ENCODE assay signal across 8 mouse cellular contexts in genomic region chr19:6331719-6332516, GRCm38 (mm10). TPM values are rescaled to one million over a fixed set of nuclear protein-coding genes. Genes with fewer than 3 reads are reported as not detected.
DNase-seq lines count a peak whose midpoint lies in the region; ATAC-seq and TF ChIP-seq lines count a peak whose summit lies in the region.

No protein-coding gene starts in this region.

- H3K4me1 ChIP-seq in forebrain, embryonic 14.5 days (ENCODE audit: control insufficient read depth, insufficient read depth, low read length) = peaks cover 13% of the 10 kb centered on the region
- H3K4me1 ChIP-seq in hindbrain, postnatal 0 days (ENCODE audit: insufficient read depth, low read length) = peaks cover 5% of the 10 kb centered on the region
- H3K4me1 ChIP-seq in liver, embryonic 12.5 days = peaks cover 43% of the 10 kb centered on the region

- peak overlapping the region; percentile 43; the same call in 1 of the 2 replicates for H3K9ac ChIP-seq in forebrain, embryonic 14.5 days (ENCODE audit: low read length)
- no peak overlapping the region for H3K9ac ChIP-seq in hindbrain, postnatal 0 days (replicated peaks; ENCODE audit: low read length)
- H3K9ac ChIP-seq in liver, embryonic 12.5 days = peak overlapping the region; percentile 60

- no peaks in the 10 kb centered on the region for H3K27me3 ChIP-seq in forebrain, embryonic 14.5 days (replicated peaks; ENCODE audit: control insufficient read depth, insufficient read depth, low read length)
- H3K27me3 ChIP-seq in hindbrain, postnatal 0 days (ENCODE audit: insufficient read depth, low read length) = no peaks in the 10 kb centered on the region
- H3K27me3 ChIP-seq in liver, embryonic 12.5 days (replicated peaks) = no peaks in the 10 kb centered on the region

- peaks cover under 1% of the 10 kb centered on the region; the same call in 1 of the 2 replicates for H3K36me3 ChIP-seq in forebrain, embryonic 14.5 days (ENCODE audit: control insufficient read depth, insufficient read depth, low read length)
- H3K36me3 ChIP-seq in hindbrain, postnatal 0 days (ENCODE audit: insufficient read depth, low read length) = no peaks in the 10 kb centered on the region; the same call in 1 of the 2 replicates
- peaks cover 4% of the 10 kb centered on the region for H3K36me3 ChIP-seq in liver, embryonic 12.5 days

- WGBS in forebrain, embryonic 14.5 days = 22% methylated on average over 13 of the region's 13 CpGs
- WGBS in hindbrain, postnatal 0 days = 20% methylated on average over 13 of the region's 13 CpGs
- WGBS in liver, embryonic 12.5 days (ENCODE audit: insufficient replicate concordance) = 21% methylated on average over 13 of the region's 13 CpGs

- intact Hi-C loops in left cerebral cortex, postnatal 10 days (cut with DNase I) = loop anchor here (5.0 kb wide), 1 partner anchor 65 kb away; no protein-coding TSS in a partner anchor

- TF ChIP-seq CTCF in hindbrain, postnatal 0 days (IDR thresholded peaks at IDR 0.05; ENCODE audit: low read depth) = peak; percentile 96

- no peaks in the 10 kb centered on the region for H3K9me3 ChIP-seq in forebrain, embryonic 14.5 days (replicated peaks; ENCODE audit: control insufficient read depth, low read length)
- no peaks in the 10 kb centered on the region for H3K9me3 ChIP-seq in hindbrain, postnatal 0 days (ENCODE audit: low read length)
- H3K9me3 ChIP-seq in liver, embryonic 12.5 days (replicated peaks) = no peaks in the 10 kb centered on the region

- no peak overlapping the region for H3K4me3 ChIP-seq in forebrain, embryonic 14.5 days (ENCODE audit: low read depth, low read length)
- H3K4me3 ChIP-seq in hindbrain, postnatal 0 days (ENCODE audit: low read length) = no peak overlapping the region
- peak overlapping the region; percentile 25 for H3K4me3 ChIP-seq in liver, embryonic 12.5 days

- peak; percentile 48 to 69 for DNase-seq in left cerebral cortex, postnatal 10 days (ENCODE audit: extremely low spot score in 1 of 2, low spot score in 2 of 2)
- no peak for DNase-seq in left cerebral cortex, adult 9 months (ENCODE audit: low spot score in 2 of 2)
- DNase-seq in brain, adult 2 months (ENCODE audit: low read depth, low spot score) = peak; percentile 90
- peak; percentile 86 for DNase-seq in forebrain, embryonic 14.5 days (ENCODE audit: low spot score)
- peak; percentile 89 for DNase-seq in hindbrain, postnatal 0 days (ENCODE audit: low spot score)
- peak; percentile 88 for DNase-seq in naive thymus-derived CD4-positive, alpha-beta T cell, adult 2 months (ENCODE audit: low read depth)
- DNase-seq in thymus, postnatal 25 days = peak; percentile 66

- no peak for ATAC-seq in forebrain, embryonic 14.5 days
- no peak for ATAC-seq in hindbrain, postnatal 0 days
- ATAC-seq in liver, embryonic 12.5 days = no peak

- H3K4me2 ChIP-seq in forebrain, embryonic 14.5 days (ENCODE audit: low read length) = peak overlapping the region; percentile 28; the same call in 1 of the 2 replicates
- peak overlapping the region; percentile 25 for H3K4me2 ChIP-seq in hindbrain, postnatal 0 days (ENCODE audit: low read depth, low read length)
- H3K4me2 ChIP-seq in liver, embryonic 12.5 days = peak overlapping the region; percentile 57

- H3K27ac ChIP-seq in forebrain, embryonic 14.5 days (ENCODE audit: low read depth, low read length) = no peak overlapping the region
- H3K27ac ChIP-seq in hindbrain, postnatal 0 days = no peak overlapping the region
- no peak overlapping the region; the same call in 1 of the 2 replicates for H3K27ac ChIP-seq in liver, embryonic 12.5 days

RNA-seq across cellular contexts. Expression of gene Men1, which starts 2.9 kb away (rescaled TPM):
- total RNA-seq in left cerebral cortex, postnatal 10 days (2021) = 10 to 100 TPM; 65.8 to 66.4 TPM
- polyA plus RNA-seq in forebrain, embryonic 14.5 days (2014; fragmentation: Nextera tagmentation; extraction: Ambion mirVana) = 47.7 and 61.6 TPM in 2 replicates
- total RNA-seq in hindbrain, postnatal 0 days (2014; rRNA removed) = 69.6 and 93.4 TPM in 2 replicates
- polyA plus RNA-seq in hindbrain, postnatal 0 days (2015; fragmentation: Nextera tagmentation; extraction: Ambion mirVana) = 57.8 and 59.5 TPM in 2 replicates
- polyA plus RNA-seq in liver, embryonic 12.5 days (2016; fragmentation: Nextera tagmentation; extraction: Ambion mirVana) = 48.6 and 49.4 TPM in 2 replicates

RNA-seq across cellular contexts. Expression of gene Map4k2, which starts 9.0 kb away (rescaled TPM):
- 10 to 100 TPM; 72.1 to 80.9 TPM for total RNA-seq in left cerebral cortex, postnatal 10 days (2021)
- 6.2 and 11.2 TPM in 2 replicates for polyA plus RNA-seq in forebrain, embryonic 14.5 days (2014; fragmentation: Nextera tagmentation; extraction: Ambion mirVana)
- total RNA-seq in hindbrain, postnatal 0 days (2014; rRNA removed) = 102 TPM in 2 replicates
- polyA plus RNA-seq in hindbrain, postnatal 0 days (2015; fragmentation: Nextera tagmentation; extraction: Ambion mirVana) = 18.6 and 21.4 TPM in 2 replicates
- 9.2 and 9.3 TPM in 2 replicates for polyA plus RNA-seq in liver, embryonic 12.5 days (2016; fragmentation: Nextera tagmentation; extraction: Ambion mirVana)

RNA-seq across cellular contexts. Expression of gene Cdc42bpg, which starts 25.7 kb away (rescaled TPM):
- 1 to 10 TPM; 2.6 to 4.8 TPM for total RNA-seq in left cerebral cortex, postnatal 10 days (2021)
- polyA plus RNA-seq in forebrain, embryonic 14.5 days (2014; fragmentation: Nextera tagmentation; extraction: Ambion mirVana) = 0.61 and 0.72 TPM in 2 replicates
- 3.1 and 6.0 TPM in 2 replicates for total RNA-seq in hindbrain, postnatal 0 days (2014; rRNA removed)
- polyA plus RNA-seq in hindbrain, postnatal 0 days (2015; fragmentation: Nextera tagmentation; extraction: Ambion mirVana) = 0.29 and 0.33 TPM in 2 replicates
- polyA plus RNA-seq in liver, embryonic 12.5 days (2016; fragmentation: Nextera tagmentation; extraction: Ambion mirVana) = 0.20 TPM in 2 replicates

RNA-seq across cellular contexts. Expression of gene Sf1, which starts 31.6 kb away (rescaled TPM):
- total RNA-seq in left cerebral cortex, postnatal 10 days (2021) = 100 to 1,000 TPM; 178 to 194 TPM
- 90.4 and 115 TPM in 2 replicates for polyA plus RNA-seq in forebrain, embryonic 14.5 days (2014; fragmentation: Nextera tagmentation; extraction: Ambion mirVana)
- 89.0 and 89.4 TPM in 2 replicates for total RNA-seq in hindbrain, postnatal 0 days (2014; rRNA removed)
- 80.2 and 84.9 TPM in 2 replicates for polyA plus RNA-seq in hindbrain, postnatal 0 days (2015; fragmentation: Nextera tagmentation; extraction: Ambion mirVana)
- polyA plus RNA-seq in liver, embryonic 12.5 days (2016; fragmentation: Nextera tagmentation; extraction: Ambion mirVana) = 115 and 119 TPM in 2 replicates

RNA-seq across cellular contexts. Expression of gene Pygm, which starts 52.3 kb away (rescaled TPM):
- 10 to 100 TPM; 17.0 to 17.1 TPM for total RNA-seq in left cerebral cortex, postnatal 10 days (2021)
- 1.3 and 3.0 TPM in 2 replicates for polyA plus RNA-seq in forebrain, embryonic 14.5 days (2014; fragmentation: Nextera tagmentation; extraction: Ambion mirVana)
- 11.9 and 18.3 TPM in 2 replicates for total RNA-seq in hindbrain, postnatal 0 days (2014; rRNA removed)
- polyA plus RNA-seq in hindbrain, postnatal 0 days (2015; fragmentation: Nextera tagmentation; extraction: Ambion mirVana) = 10.4 and 12.6 TPM in 2 replicates
- 2.6 and 2.7 TPM in 2 replicates for polyA plus RNA-seq in liver, embryonic 12.5 days (2016; fragmentation: Nextera tagmentation; extraction: Ambion mirVana)

Comparison
In these comparisons a context has a peak if more than half of its experiments do, and no peak if none do; other contexts are left out.
1. DNase-seq: peak in left cerebral cortex, postnatal 10 days (2 of 2), brain, adult 2 months (single experiment), forebrain, embryonic 14.5 days (single experiment), hindbrain, postnatal 0 days (single experiment), naive thymus-derived CD4-positive, alpha-beta T cell, adult 2 months (single experiment) and thymus, postnatal 25 days (single experiment); none in left cerebral cortex, adult 9 months (0 of 2).
2. Peak in every context shown above with its lines, with median percentiles within 50 percentile points of each other: H3K4me2 ChIP-seq.